Mouse (Mus musculus): ENCODE measurements around the gene Gm37240.

DNA sequence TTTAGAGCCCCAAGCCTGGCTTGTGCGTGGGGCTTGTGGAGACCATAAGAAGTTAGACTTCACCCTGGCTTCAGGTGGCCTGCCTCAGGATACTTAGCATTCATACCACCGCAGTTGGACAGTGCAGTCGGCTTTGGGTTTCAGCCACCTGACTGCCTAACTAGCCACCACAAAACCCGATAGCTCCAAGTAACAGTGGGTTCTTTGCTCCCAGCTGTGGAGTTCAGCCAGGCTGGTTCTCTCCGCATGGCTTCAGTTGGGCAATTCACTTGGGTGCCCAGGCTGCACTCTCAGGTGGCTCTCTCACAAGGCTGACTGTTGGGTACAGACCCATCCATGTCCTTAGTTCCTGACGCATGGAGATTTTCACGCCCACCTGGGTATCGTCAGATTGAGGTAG is 1177.4 kb downstream of the Gm37240 start:
- TF ChIP-seq POLR2A (IDR thresholded peaks at IDR 0.05; ENCODE audit: borderline replicate concordance, insufficient read depth, low read length) (no peak), CTCF (IDR thresholded peaks at IDR 0.05; ENCODE audit: borderline replicate concordance, insufficient read depth, low read depth, low read length) (no peak)
